In the genomic region with DNA sequence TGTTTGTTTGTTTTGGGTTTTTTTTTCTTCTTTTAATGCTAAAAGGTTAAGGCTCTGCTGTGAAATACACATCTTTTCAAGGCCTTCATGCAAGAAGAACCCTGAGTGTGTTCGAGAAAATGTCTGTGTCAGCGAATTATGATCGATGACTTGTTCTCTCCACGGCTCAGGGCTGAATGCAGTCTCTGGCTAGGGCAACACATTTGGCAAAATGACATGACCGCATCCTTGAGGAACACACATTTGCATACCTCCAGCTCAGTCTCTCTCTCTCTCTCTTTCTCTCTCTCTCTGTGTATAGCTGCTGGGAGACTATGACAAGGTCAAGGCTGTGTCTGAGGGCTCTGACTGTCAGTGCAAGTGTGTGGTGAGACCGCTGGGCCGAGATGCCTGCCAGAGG, we compare ENCODE assay signal across 12 mouse cellular contexts. TPM values are rescaled to one million over a fixed set of nuclear protein-coding genes. Genes with fewer than 3 reads are reported as not detected.
DNase-seq lines count a peak whose midpoint lies in the region; ATAC-seq and TF ChIP-seq lines count a peak whose summit lies in the region.
"Had no signal": no experiment of that assay in that cellular context is flagged by ENCODE, and none has a peak within 500 bp of the region (broad histone marks: within the 10 kb centered on the region; RNA-seq: fewer than 3 reads in every experiment).

No protein-coding gene starts in this region.

- intact Hi-C loops in gastrocnemius, adult 2 months (cut with DNase I): loop anchor here (10.0 kb wide), 1 partner anchor 127 kb away; no protein-coding TSS in a partner anchor
- intact Hi-C loops in gastrocnemius, postnatal 14 days (cut with DNase I; ENCODE audit: low total_unique reads): no loop called here

- no peak for DNase-seq in gastrocnemius, adult 2 months
- DNase-seq in gastrocnemius, postnatal 14 days: no peak
- peak; percentile 50 for DNase-seq in intestine, embryonic 14.5 days (ENCODE audit: low spot score)
- DNase-seq in adrenal gland, adult 2 months: peak; percentile 78
- DNase-seq in urinary bladder, postnatal 10 days (ENCODE audit: low spot score): no peak
- DNase-seq: kidney, postnatal 14 days; lung, embryonic 14.5 days; thymus, adult 18-20 months had no signal

- no peaks in the 10 kb centered on the region for H3K9me3 ChIP-seq in intestine, embryonic 14.5 days (ENCODE audit: control insufficient read depth, low read length)
- H3K9me3 ChIP-seq in intestine, postnatal 0 days (ENCODE audit: control insufficient read depth): no peaks in the 10 kb centered on the region
- H3K9me3 ChIP-seq in neural tube, embryonic 13.5 days: no peaks in the 10 kb centered on the region
- H3K9me3 ChIP-seq: intestine, embryonic 15.5 days had no signal

- H3K4me1 ChIP-seq in intestine, embryonic 14.5 days (replicated peaks; ENCODE audit: control insufficient read depth, insufficient read depth, low read length): peaks cover 17% of the 10 kb centered on the region; the same call in 1 of the 2 replicates
- H3K4me1 ChIP-seq in intestine, postnatal 0 days (replicated peaks; ENCODE audit: control insufficient read depth, insufficient read depth, low read length): no peaks in the 10 kb centered on the region
- peaks cover 49% of the 10 kb centered on the region for H3K4me1 ChIP-seq in neural tube, embryonic 13.5 days (replicated peaks)

- no peak overlapping the region for H3K9ac ChIP-seq in intestine, embryonic 14.5 days (ENCODE audit: low read length)
- H3K9ac ChIP-seq in intestine, postnatal 0 days (ENCODE audit: low read depth, low read length): no peak overlapping the region
- H3K9ac ChIP-seq in neural tube, embryonic 13.5 days: no peak overlapping the region
- H3K9ac ChIP-seq: intestine, embryonic 15.5 days; lung, embryonic 14.5 days had no signal

- WGBS in intestine, embryonic 14.5 days: 87% methylated on average over 7 of the region's 7 CpGs
- 86% methylated on average over 7 of the region's 7 CpGs for WGBS in intestine, postnatal 0 days
- 81% methylated on average over 7 of the region's 7 CpGs for WGBS in neural tube, embryonic 13.5 days

- peak overlapping the region; percentile 64; the same call in 1 of the 2 replicates for H3K27ac ChIP-seq in gastrocnemius, adult 2 months
- H3K27ac ChIP-seq in intestine, embryonic 14.5 days (ENCODE audit: low read depth): no peak overlapping the region
- no peak overlapping the region for H3K27ac ChIP-seq in intestine, postnatal 0 days (ENCODE audit: low read depth, low read length)
- H3K27ac ChIP-seq in neural tube, embryonic 13.5 days (replicated peaks): no peak overlapping the region
- H3K27ac ChIP-seq: intestine, embryonic 15.5 days had no signal

- no peak overlapping the region for H3K4me2 ChIP-seq in intestine, embryonic 14.5 days (ENCODE audit: low read length)
- no peak overlapping the region for H3K4me2 ChIP-seq in intestine, postnatal 0 days (replicated peaks; ENCODE audit: low read depth)
- peak overlapping the region; percentile 80; the same call in 1 of the 2 replicates for H3K4me2 ChIP-seq in neural tube, embryonic 13.5 days

- ATAC-seq in intestine, embryonic 14.5 days (replicated peaks; ENCODE audit: low FRiP score, low TSS enrichment, low read depth): no peak
- no peak for ATAC-seq in intestine, postnatal 0 days
- ATAC-seq in neural tube, embryonic 13.5 days (ENCODE audit: low read depth): no peak
- ATAC-seq: intestine, embryonic 15.5 days had no signal

- no peak for TF ChIP-seq CTCF in gastrocnemius, adult 2 months (IDR thresholded peaks at IDR 0.05)
- no peak for TF ChIP-seq CTCF in intestine, postnatal 0 days (IDR thresholded peaks at IDR 0.05; ENCODE audit: low read depth)

- peak overlapping the region; percentile 75; the same call in 1 of the 2 replicates for H3K4me3 ChIP-seq in gastrocnemius, adult 2 months
- H3K4me3 ChIP-seq in intestine, embryonic 14.5 days (ENCODE audit: low read depth, low read length): no peak overlapping the region
- no peak overlapping the region for H3K4me3 ChIP-seq in intestine, postnatal 0 days (ENCODE audit: low read depth, low read length)
- no peak overlapping the region for H3K4me3 ChIP-seq in neural tube, embryonic 13.5 days
- H3K4me3 ChIP-seq: intestine, embryonic 15.5 days had no signal

- no peaks in the 10 kb centered on the region for H3K27me3 ChIP-seq in intestine, embryonic 14.5 days (replicated peaks; ENCODE audit: control insufficient read depth, insufficient read depth, low read length)
- peaks cover 3% of the 10 kb centered on the region; the same call in 1 of the 2 replicates for H3K27me3 ChIP-seq in intestine, postnatal 0 days (replicated peaks; ENCODE audit: control insufficient read depth, insufficient read depth, low read length)
- H3K27me3 ChIP-seq in neural tube, embryonic 13.5 days: no peaks in the 10 kb centered on the region
- H3K27me3 ChIP-seq: intestine, embryonic 15.5 days had no signal

- 0 out of 2 replicates have a peak, but pooled peaks cover 5% of the 10 kb centered on the region for H3K36me3 ChIP-seq in intestine, embryonic 14.5 days (ENCODE audit: control insufficient read depth, insufficient read depth, low read length)
- no peaks in the 10 kb centered on the region for H3K36me3 ChIP-seq in intestine, postnatal 0 days (ENCODE audit: control insufficient read depth, insufficient read depth)
- H3K36me3 ChIP-seq in neural tube, embryonic 13.5 days: peaks cover 16% of the 10 kb centered on the region
- H3K36me3 ChIP-seq: intestine, embryonic 15.5 days had no signal

RNA-seq across cellular contexts. Expression of a gene that starts 3.0 kb away (rescaled TPM):
- 1 to 10 TPM; 2.9 to 6.6 TPM for total RNA-seq in gastrocnemius, adult 2 months (2021)
- 10 to 100 TPM; 27.6 to 35.9 TPM for total RNA-seq in gastrocnemius, postnatal 14 days (2021)
- 22.4 and 28.3 TPM in 2 replicates for polyA plus RNA-seq in intestine, embryonic 14.5 days (2014; fragmentation: Nextera tagmentation; extraction: Ambion mirVana)
- polyA plus RNA-seq in intestine, postnatal 0 days (2015; fragmentation: Nextera tagmentation; extraction: Ambion mirVana): 14.5 and 19.5 TPM in 2 replicates
- total RNA-seq in adrenal gland, adult 2 months (2021): 1 to 10 TPM; 5.0 to 7.9 TPM
- 11.3 and 12.3 TPM in 2 replicates for polyA plus RNA-seq in adrenal gland, adult 2 months (2012; rRNA removed)
- polyA plus RNA-seq in neural tube, embryonic 13.5 days (2015; fragmentation: Nextera tagmentation; extraction: Ambion mirVana): 13.0 and 14.4 TPM in 2 replicates
- total RNA-seq: monocyte, adult 5-6 weeks had no signal

RNA-seq across cellular contexts. Expression of a gene that starts 57.7 kb away (rescaled TPM):
- total RNA-seq in gastrocnemius, adult 2 months (2021): 1 to 10 TPM in 1 of 2 experiments, under 1 TPM in 1; 0.79 to 2.0 TPM
- 1 to 10 TPM; 1.6 to 1.7 TPM for total RNA-seq in gastrocnemius, postnatal 14 days (2021)
- polyA plus RNA-seq in intestine, embryonic 14.5 days (2014; fragmentation: Nextera tagmentation; extraction: Ambion mirVana): 11.1 and 12.1 TPM in 2 replicates
- 3.8 and 4.4 TPM in 2 replicates for polyA plus RNA-seq in intestine, postnatal 0 days (2015; fragmentation: Nextera tagmentation; extraction: Ambion mirVana)
- 10 to 100 TPM; 22.0 to 24.1 TPM for total RNA-seq in adrenal gland, adult 2 months (2021)
- polyA plus RNA-seq in adrenal gland, adult 2 months (2012; rRNA removed): 44.8 and 49.3 TPM in 2 replicates
- polyA plus RNA-seq in neural tube, embryonic 13.5 days (2015; fragmentation: Nextera tagmentation; extraction: Ambion mirVana): 17.6 and 17.9 TPM in 2 replicates

Comparison
In these comparisons a context has a peak if more than half of its experiments do, and no peak if none do; other contexts are left out.
1. DNase-seq: peak in intestine, embryonic 14.5 days (single experiment) and adrenal gland, adult 2 months (single experiment); none in gastrocnemius, adult 2 months (single experiment), gastrocnemius, postnatal 14 days (single experiment) and urinary bladder, postnatal 10 days (single experiment).